ENCODE assay signal across 8 mouse cellular contexts in genomic region chr8:83260418-83261215, GRCm38 (mm10). TPM values are rescaled to one million over a fixed set of nuclear protein-coding genes. Genes with fewer than 3 reads are reported as not detected.
DNase-seq lines count a peak whose midpoint lies in the region; ATAC-seq and TF ChIP-seq lines count a peak whose summit lies in the region.

No protein-coding gene starts in this region.

- H3K4me2 ChIP-seq in forebrain, embryonic 16.5 days (ENCODE audit: low read length): no peak overlapping the region

- WGBS in heart, adult 2 months: 73% methylated on average over 16 of the region's 16 CpGs
- 67% methylated on average over 16 of the region's 16 CpGs for WGBS in heart, embryonic 10.5 days
- WGBS in cerebellum, adult 2 months: 73% methylated on average over 16 of the region's 16 CpGs
- 72% methylated on average over 16 of the region's 16 CpGs for WGBS in forebrain, embryonic 16.5 days

- no peaks in the 10 kb centered on the region for H3K27me3 ChIP-seq in heart, adult 2 months (ENCODE audit: control insufficient read depth, insufficient read depth, low read length)
- H3K27me3 ChIP-seq in heart, embryonic 10.5 days (ENCODE audit: insufficient read depth, poor library complexity, severe bottlenecking): no peaks in the 10 kb centered on the region; the same call in 1 of the 2 replicates
- H3K27me3 ChIP-seq in cerebellum, adult 2 months (ENCODE audit: control insufficient read depth, insufficient read depth, low read length): no peaks in the 10 kb centered on the region
- H3K27me3 ChIP-seq in forebrain, embryonic 16.5 days (replicated peaks; ENCODE audit: control insufficient read depth, insufficient read depth, low read length): no peaks in the 10 kb centered on the region
- peaks cover 11% of the 10 kb centered on the region for H3K27me3 ChIP-seq in megakaryocyte, embryonic 14.5 days (replicated peaks)

- peak; percentile 43 for DNase-seq in heart, adult 2 months
- no peak for DNase-seq in heart, embryonic 10.5 days (ENCODE audit: low spot score)
- DNase-seq in cerebellum, adult 2 months: peak; percentile 34 to 50
- peak; percentile 44 for DNase-seq in hindlimb bud, embryonic 11.5 days (ENCODE audit: extremely low spot score, low read depth, low spot score)
- DNase-seq in left cerebral cortex, postnatal 10 days (ENCODE audit: extremely low spot score in 1 of 2, low spot score in 2 of 2): peak; percentile 17 to 63
- peak; percentile 42 for DNase-seq in right cerebral cortex, postnatal 4 days

- no peak for TF ChIP-seq EP300 in heart, adult 2 months (IDR thresholded peaks at IDR 0.05; ENCODE audit: insufficient read depth, low read depth, low read length)

- H3K27ac ChIP-seq in heart, adult 2 months: no peak overlapping the region
- H3K27ac ChIP-seq in heart, embryonic 10.5 days: no peak overlapping the region
- no peak overlapping the region for H3K27ac ChIP-seq in cerebellum, adult 2 months (ENCODE audit: insufficient read depth, low read length)
- no peak overlapping the region for H3K27ac ChIP-seq in forebrain, embryonic 16.5 days (ENCODE audit: low read length)

- peak; percentile 85 for ATAC-seq in forebrain, embryonic 16.5 days

- TF ChIP-seq POLR2A in heart, adult 2 months (IDR thresholded peaks at IDR 0.05; ENCODE audit: insufficient read depth, low read depth, low read length): no peak
- no peak for TF ChIP-seq POLR2A in cerebellum, adult 2 months (IDR thresholded peaks at IDR 0.05; ENCODE audit: borderline replicate concordance, insufficient read depth, low read length)

- no peaks in the 10 kb centered on the region for H3K9me3 ChIP-seq in heart, embryonic 10.5 days
- no peaks in the 10 kb centered on the region for H3K9me3 ChIP-seq in forebrain, embryonic 16.5 days (ENCODE audit: control insufficient read depth, low read length)
- peaks cover 3% of the 10 kb centered on the region; the same call in 1 of the 2 replicates for H3K9me3 ChIP-seq in megakaryocyte, embryonic 14.5 days

- no peaks in the 10 kb centered on the region for H3K79me2 ChIP-seq in heart, adult 2 months (replicated peaks; ENCODE audit: control insufficient read depth, insufficient read depth, low read length)

- intact Hi-C loops in heart, adult 2 months (cut with DNase I): loop anchor here (1.0 kb wide), 2 partner anchors 82 to 160 kb away; no protein-coding TSS in a partner anchor
- intact Hi-C loops in left cerebral cortex, postnatal 10 days (cut with DNase I): loop anchor here (10.0 kb wide), 1 partner anchor 144 kb away; no protein-coding TSS in a partner anchor

- no peaks in the 10 kb centered on the region for H3K4me1 ChIP-seq in heart, adult 2 months (ENCODE audit: control insufficient read depth, insufficient read depth, low read length)
- H3K4me1 ChIP-seq in heart, embryonic 10.5 days: no peaks in the 10 kb centered on the region
- peaks cover 3% of the 10 kb centered on the region; the same call in 1 of the 2 replicates for H3K4me1 ChIP-seq in cerebellum, adult 2 months (ENCODE audit: control insufficient read depth, insufficient read depth, low read length)
- H3K4me1 ChIP-seq in forebrain, embryonic 16.5 days (replicated peaks; ENCODE audit: control insufficient read depth, insufficient read depth, low read length): no peaks in the 10 kb centered on the region
- peaks cover 3% of the 10 kb centered on the region for H3K4me1 ChIP-seq in megakaryocyte, embryonic 14.5 days

- H3K4me3 ChIP-seq in heart, adult 2 months: no peak overlapping the region
- no peak overlapping the region for H3K4me3 ChIP-seq in heart, embryonic 10.5 days
- H3K4me3 ChIP-seq in cerebellum, adult 2 months (replicated peaks; ENCODE audit: insufficient read depth, low read depth, low read length): no peak overlapping the region
- no peak overlapping the region for H3K4me3 ChIP-seq in forebrain, embryonic 16.5 days (replicated peaks; ENCODE audit: low read length)
- peak overlapping the region; percentile 10 for H3K4me3 ChIP-seq in megakaryocyte, embryonic 14.5 days (replicated peaks)

- no peak overlapping the region for H3K9ac ChIP-seq in heart, adult 2 months (ENCODE audit: low read depth, low read length)
- no peak overlapping the region for H3K9ac ChIP-seq in forebrain, embryonic 16.5 days (replicated peaks; ENCODE audit: low read depth, low read length)

- peak; percentile 95 for TF ChIP-seq CTCF in heart, adult 2 months (IDR thresholded peaks at IDR 0.05)
- peak; percentile 76 for TF ChIP-seq CTCF in cerebellum, adult 2 months (IDR thresholded peaks at IDR 0.05; ENCODE audit: borderline replicate concordance, insufficient read depth, low read depth, low read length)

- no peaks in the 10 kb centered on the region for H3K36me3 ChIP-seq in heart, adult 2 months (ENCODE audit: control insufficient read depth, insufficient read depth, low read length)
- H3K36me3 ChIP-seq in heart, embryonic 10.5 days: no peaks in the 10 kb centered on the region
- H3K36me3 ChIP-seq in forebrain, embryonic 16.5 days (ENCODE audit: control insufficient read depth, insufficient read depth): peaks cover 25% of the 10 kb centered on the region
- no peaks in the 10 kb centered on the region for H3K36me3 ChIP-seq in megakaryocyte, embryonic 14.5 days (replicated peaks; ENCODE audit: low read length)

RNA-seq across cellular contexts. Expression of gene Ucp1, which starts 29.5 kb away (rescaled TPM):
- total RNA-seq in heart, adult 2 months (2021): 10 to 100 TPM; 11.1 to 18.1 TPM
- polyA plus RNA-seq in heart, adult 2 months (2012; rRNA removed): 145 and 236 TPM in 2 replicates
- polyA plus RNA-seq in heart, embryonic 10.5 days (2016; fragmentation: Nextera tagmentation; extraction: Ambion mirVana): not detected in 2 replicates
- 0.67 and 0.77 TPM in 2 replicates for polyA plus RNA-seq in cerebellum, adult 2 months (2012; rRNA removed)
- polyA plus RNA-seq in forebrain, embryonic 16.5 days (2015; fragmentation: Nextera tagmentation; extraction: Ambion mirVana): not detected in 2 replicates
- not detected for total RNA-seq in left cerebral cortex, postnatal 10 days (2021)
- polyA plus RNA-seq in megakaryocyte, embryonic 14.5 days (2012; ENCODE audit: insufficient read depth, low replicate concordance): not detected in 2 replicates

Comparison
In these comparisons a context has a peak if more than half of its experiments do, and no peak if none do; other contexts are left out.
1. RNA of gene Ucp1, which starts 29.5 kb away (polyA plus RNA-seq): 145 to 236 TPM in heart, adult 2 months; 0.67 to 0.77 TPM in cerebellum, adult 2 months, not detected in heart, embryonic 10.5 days, not detected in forebrain, embryonic 16.5 days and not detected in megakaryocyte, embryonic 14.5 days; every median in the first group is over 10 times any median in the second.